Mouse (Mus musculus): ENCODE data around the gene Lime1.

The Lime1 gene

GRCm38 (mm10) chr2:181379778-181380177 is at the start of gene Lime1:
Lime1 (plus strand) TSS chr2:181380078.
- no peak for DNase-seq

- no peak for DNase-seq
Measured at GRCm38 (mm10) chr2:181332542-181332941, 47.3 kb upstream of the Lime1 start.

- peak; percentile 77 for DNase-seq
Measured at GRCm38 (mm10) chr2:181334023-181334422, 45.9 kb upstream of the Lime1 start.

- DNase-seq = no peak
Measured at GRCm38 (mm10) chr2:181340426-181340825, 39.5 kb upstream of the Lime1 start.

GRCm38 (mm10) chr2:181342766-181343165 is 37.1 kb upstream of the Lime1 start:
- DNase-seq = no peak

GRCm38 (mm10) chr2:181356780-181357179 is 23.1 kb upstream of the Lime1 start:
- no peak for DNase-seq

- no peak for DNase-seq
Measured at GRCm38 (mm10) chr2:181363946-181364345, 15.9 kb upstream of the Lime1 start.

GRCm38 (mm10) chr2:181364487-181364859 is 15.4 kb upstream of the Lime1 start:
- DNase-seq = no peak

GRCm38 (mm10) chr2:181364860-181365596 is 14.8 kb upstream of the Lime1 start, which contains the start of the genes Zgpat and Arfrp1:
Zgpat (plus strand) TSS chr2:181364928.
Arfrp1 (minus strand) TSS chr2:181365404.
- DNase-seq = peak; percentile 80

- peak; percentile 21 for DNase-seq
Measured at GRCm38 (mm10) chr2:181365655-181366075, 14.2 kb upstream of the Lime1 start.

- DNase-seq = no peak
Measured at GRCm38 (mm10) chr2:181370001-181370400, 9.9 kb upstream of the Lime1 start.

- no peak for DNase-seq
Measured at GRCm38 (mm10) chr2:181375787-181376186, 4.1 kb upstream of the Lime1 start.

- no peak for DNase-seq
Measured at GRCm38 (mm10) chr2:181377230-181377629, 2.6 kb upstream of the Lime1 start.

GRCm38 (mm10) chr2:181378701-181379100 is 1.2 kb upstream of the Lime1 start:
- DNase-seq = no peak

- DNase-seq = no peak
Measured at GRCm38 (mm10) chr2:181380251-181380650, 373 bp downstream of the Lime1 start.

GRCm38 (mm10) chr2:181381107-181381506 is 1.2 kb downstream of the Lime1 start:
- DNase-seq = no peak

GRCm38 (mm10) chr2:181381631-181382306 is 1.9 kb downstream of the Lime1 start:
- no peak for DNase-seq

GRCm38 (mm10) chr2:181384463-181384862 is 4.6 kb downstream of the Lime1 start:
- no peak for DNase-seq

- DNase-seq = peak; percentile 53
Measured at GRCm38 (mm10) chr2:181384919-181385391, 5.1 kb downstream of the Lime1 start.

GRCm38 (mm10) chr2:181385885-181386284 is 6.0 kb downstream of the Lime1 start:
- peak; percentile 48 for DNase-seq

GRCm38 (mm10) chr2:181386663-181387210 is 6.9 kb downstream of the Lime1 start:
- no peak for DNase-seq

GRCm38 (mm10) chr2:181390136-181390870 is 10.4 kb downstream of the Lime1 start:
- no peak for DNase-seq

GRCm38 (mm10) chr2:181391022-181391421 is 11.1 kb downstream of the Lime1 start:
- no peak for DNase-seq
